Mouse (Mus musculus) CD4-positive, CD25-positive, alpha-beta regulatory T cell, adult 9 weeks (primary cell): Measurements from ENCODE around the gene Slc38a6. TPM values are rescaled to one million over a fixed set of nuclear protein-coding genes. Genes with fewer than 3 reads are reported as not detected.

Source experiments
- polyA plus RNA-seq: library from polyadenylated mRNA; unstranded; fragments of 100-300 nt; shearing (Covaris generic); gene quantifications from one replicate; pipeline ENCODE4 v1.2.1, GENCODE M21; 2017

Slc38a6 gene
- 7.1 TPM for polyA plus RNA-seq

GRCm38 (mm10) chr12:73286287-73287092 lies at the start of gene Slc38a6, which contains the start of gene Trmt5:
Slc38a6 (plus strand) TSS chr12:73286779.
Trmt5 (minus strand) TSS chr12:73286710.

Other genes with a start within 250 kb of the Slc38a6 start
- gene Six1, start 232.9 kb upstream of the Slc38a6 start, polyA plus RNA-seq = not detected
- gene Six4, start 173.3 kb upstream of the Slc38a6 start, polyA plus RNA-seq = not detected
- gene Mnat1, start 163.1 kb upstream of the Slc38a6 start, polyA plus RNA-seq = 38.0 TPM
- gene Trmt5, start 69 bp upstream of the Slc38a6 start, polyA plus RNA-seq = 22.3 TPM